Mouse (Mus musculus): ENCODE results near the gene Prkch.

Prkch gene

GRCm38 (mm10) chr12:73613183-73613582, 28.6 kb downstream of the Prkch start:
- DNase-seq: no peak

- DNase-seq: peak; percentile 81
These were observed 33.1 kb downstream of the Prkch start for GRCm38 (mm10) chr12:73617652-73618051.

- DNase-seq: no peak
These were observed 40.9 kb downstream of the Prkch start for GRCm38 (mm10) chr12:73625277-73626032.

GRCm38 (mm10) chr12:73627902-73628301, 43.3 kb downstream of the Prkch start:
- DNase-seq: no peak

- DNase-seq: no peak
These were observed 46.0 kb downstream of the Prkch start for GRCm38 (mm10) chr12:73630596-73630995.

GRCm38 (mm10) chr12:73631148-73631547, 46.6 kb downstream of the Prkch start:
- no peak for DNase-seq

GRCm38 (mm10) chr12:73632671-73633244, 48.2 kb downstream of the Prkch start:
- peak; percentile 74 for DNase-seq

- no peak for DNase-seq
These were observed 49.1 kb downstream of the Prkch start for GRCm38 (mm10) chr12:73633707-73634106.

GRCm38 (mm10) chr12:73639571-73639970, 55.0 kb downstream of the Prkch start:
- no peak for DNase-seq

GRCm38 (mm10) chr12:73641183-73641582, 56.6 kb downstream of the Prkch start:
- no peak for DNase-seq

GRCm38 (mm10) chr12:73645216-73645615, 60.6 kb downstream of the Prkch start:
- DNase-seq: no peak

- no peak for DNase-seq
These were observed 63.1 kb downstream of the Prkch start for GRCm38 (mm10) chr12:73647686-73648085.

GRCm38 (mm10) chr12:73656568-73657204, 72.1 kb downstream of the Prkch start:
- DNase-seq: no peak

GRCm38 (mm10) chr12:73663421-73663820, 78.8 kb downstream of the Prkch start:
- DNase-seq: no peak

- no peak for DNase-seq
These were observed 82.1 kb downstream of the Prkch start for GRCm38 (mm10) chr12:73666701-73667100.

GRCm38 (mm10) chr12:73667607-73668006, 83.0 kb downstream of the Prkch start:
- DNase-seq: peak; percentile 43

- DNase-seq: no peak
These were observed 86.1 kb downstream of the Prkch start for GRCm38 (mm10) chr12:73670739-73671138.

GRCm38 (mm10) chr12:73671540-73671939, 86.9 kb downstream of the Prkch start:
- DNase-seq: peak; percentile 63

GRCm38 (mm10) chr12:73672007-73672406, 87.4 kb downstream of the Prkch start:
- DNase-seq: no peak

GRCm38 (mm10) chr12:73673783-73674182, 89.2 kb downstream of the Prkch start:
- no peak for DNase-seq

- no peak for DNase-seq
These were observed 90.6 kb downstream of the Prkch start for GRCm38 (mm10) chr12:73675212-73675611.

GRCm38 (mm10) chr12:73679400-73679801, 94.8 kb downstream of the Prkch start:
- DNase-seq: no peak

- DNase-seq: peak; percentile 65
These were observed 98.3 kb downstream of the Prkch start for GRCm38 (mm10) chr12:73682921-73683346.

- DNase-seq: no peak
These were observed 101.3 kb downstream of the Prkch start for GRCm38 (mm10) chr12:73685875-73686274.

Data from kidney, postnatal 14 days (tissue).